9 mouse cellular contexts compared by ENCODE assay signal in genomic region chr2:3753749-3754148, GRCm38 (mm10).
DNase-seq lines count a peak whose midpoint lies in the region; ATAC-seq and TF ChIP-seq lines count a peak whose summit lies in the region.
"Had no signal": no experiment of that assay in that cellular context is flagged by ENCODE, and none has a peak within 500 bp of the region (broad histone marks: within the 10 kb centered on the region; RNA-seq: fewer than 3 reads in every experiment).

No protein-coding gene starts in this region.

- no peak overlapping the region for H3K4me3 ChIP-seq in heart, postnatal 0 days (ENCODE audit: low read depth, low read length)

- H3K36me3 ChIP-seq in heart, postnatal 0 days (replicated peaks; ENCODE audit: control insufficient read depth, insufficient read depth, low read length) = no peaks in the 10 kb centered on the region

- no peak overlapping the region for H3K27ac ChIP-seq in heart, postnatal 0 days (ENCODE audit: low read depth)

- no peaks in the 10 kb centered on the region for H3K9me3 ChIP-seq in heart, postnatal 0 days (replicated peaks; ENCODE audit: control insufficient read depth, low read length)

- H3K27me3 ChIP-seq in heart, postnatal 0 days (ENCODE audit: control insufficient read depth, insufficient read depth, low read length) = no peaks in the 10 kb centered on the region

- peak; percentile 64 for DNase-seq in heart, postnatal 0 days (ENCODE audit: low spot score)
- DNase-seq in heart, postnatal 14 days = no peak
- peak; percentile 34 for DNase-seq in thymus, postnatal 14 days
- no peak for DNase-seq in thymus, postnatal 10 days (ENCODE audit: low spot score in 2 of 2)
- peak; percentile 22 for DNase-seq in thymus, postnatal 4 days
- no peak for DNase-seq in retina, embryonic 14.5 days (ENCODE audit: low spot score)
- no peak for DNase-seq in spleen, postnatal 10 days (ENCODE audit: low spot score in 2 of 2)
- DNase-seq: right cerebral cortex, postnatal 14 days had no signal

- WGBS in heart, postnatal 0 days = 5% methylated on average over 2 of the region's 2 CpGs

- intact Hi-C loops in heart, postnatal 14 days (cut with DNase I) = no loop called here

- ATAC-seq in heart, postnatal 0 days (ENCODE audit: insufficient read depth, low read depth) = no peak; the same call in 1 of the 2 replicates
- ATAC-seq in inflammation-experienced regulatory T-cells, adult 6 months = peak; percentile 53

- no peak overlapping the region for H3K9ac ChIP-seq in heart, postnatal 0 days (replicated peaks; ENCODE audit: low read depth, low read length)

- H3K4me2 ChIP-seq in heart, postnatal 0 days (ENCODE audit: low read depth, low read length) = no peak overlapping the region

- TF ChIP-seq CTCF in heart, postnatal 0 days (IDR thresholded peaks at IDR 0.05; ENCODE audit: low read depth) = no peak

- peaks cover 19% of the 10 kb centered on the region for H3K4me1 ChIP-seq in heart, postnatal 0 days (ENCODE audit: control insufficient read depth, insufficient read depth)

- no peak for TF ChIP-seq EP300 in heart, postnatal 0 days (IDR thresholded peaks at IDR 0.05; ENCODE audit: low read depth)

Comparison
In these comparisons a context has a peak if more than half of its experiments do, and no peak if none do; other contexts are left out.
1. DNase-seq: peak in heart, postnatal 0 days (single experiment), thymus, postnatal 14 days (single experiment) and thymus, postnatal 4 days (single experiment); none in heart, postnatal 14 days (0 of 2), thymus, postnatal 10 days (0 of 2), retina, embryonic 14.5 days (single experiment) and spleen, postnatal 10 days (0 of 2).